Mouse (Mus musculus): ENCODE measurements at regions not wholly inside any gene's neighbourhood (a gene's known extent, or its start where the extent isn't known, plus 50 kb on each side); places are given as distances from the start of the nearest gene placed in this dataset.
"Not testable (repeated sequence)": the region's sequence is repeated elsewhere in the genome, so short reads cannot be mapped to it uniquely, and the experiment has no call there.

DNA sequence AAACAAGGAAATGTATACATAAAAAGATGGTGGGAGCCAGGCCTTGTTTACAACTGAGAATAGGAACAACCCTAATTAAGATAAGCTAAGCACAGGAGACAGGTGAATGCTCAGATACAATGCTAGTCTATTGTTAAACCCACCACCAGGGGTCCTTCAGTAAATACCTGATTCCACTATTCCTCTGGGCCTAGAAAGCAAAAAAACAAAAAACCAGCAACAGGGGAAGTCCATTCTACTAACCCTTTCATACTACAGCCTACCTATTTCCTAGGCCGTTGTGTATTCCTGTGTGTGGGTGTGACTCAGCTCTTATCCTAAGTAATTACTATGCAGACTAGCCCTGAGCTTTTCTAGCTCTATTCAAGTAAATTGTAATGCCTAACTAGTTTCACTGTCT lies 195.4 kb upstream of the Pcdh17 start:
- not testable (repeated sequence) for TF ChIP-seq HCFC1 (IDR thresholded peaks at IDR 0.05; ENCODE audit: borderline replicate concordance, insufficient read depth, low read length); CHD2 (IDR thresholded peaks at IDR 0.05; ENCODE audit: low read depth, low read length)

Data from ES-E14 (cell line).